Mouse (Mus musculus): ENCODE measurements around the gene Olfr1339.

- TF ChIP-seq POLR2A (IDR thresholded peaks at IDR 0.05; ENCODE audit: insufficient read depth, low read depth, low read length) (no peak), CTCF (IDR thresholded peaks at IDR 0.05) (no peak), EP300 (IDR thresholded peaks at IDR 0.05; ENCODE audit: insufficient read depth, low read depth, low read length) (no peak)
Measured at GRCm38 (mm10) chr4:118687086-118687485, 44.9 kb upstream of the Olfr1339 start.

Data from heart, adult 2 months (tissue).